Mouse (Mus musculus) neural tube, embryonic 14.5 days (tissue): Measurements from ENCODE around the gene Ttc13. TPM values are rescaled to one million over a fixed set of nuclear protein-coding genes. Genes with fewer than 3 reads are reported as not detected.

Experiments used
- ATAC-seq: fragments of 200-750 bp; cut with Nextera tagmentation; 2 replicates; pipeline ENCODE4 v1.8.0; 2017; ENCODE audit warnings: low read depth, mild to moderate bottlenecking, moderate TSS enrichment, moderate library complexity
- H3K27ac ChIP-seq: fragments of 300-500 bp; sonication (generic); 2 replicates; pipeline ENCODE4 v1.5.1; 2014; ENCODE audit warnings: low read depth, mild to moderate bottlenecking, control low read depth, low read length, moderate library complexity, mixed read lengths
- H3K27me3 ChIP-seq: fragments of 300-500 bp; sonication (generic); 2 replicates; pipeline ENCODE4 v1.6.1; 2014; ENCODE audit warnings: low read length; ENCODE audit not compliant: control insufficient read depth, insufficient read depth
- H3K36me3 ChIP-seq: fragments of 300-500 bp; sonication (generic); 2 replicates; pipeline ENCODE4 v1.6.1; 2014; ENCODE audit warnings: low read length, mixed read lengths; ENCODE audit not compliant: control insufficient read depth, insufficient read depth
- H3K4me1 ChIP-seq: fragments of 300-500 bp; sonication (generic); 2 replicates; pipeline ENCODE4 v1.6.1; 2014; ENCODE audit warnings: low read length; ENCODE audit not compliant: control insufficient read depth, insufficient read depth
- H3K4me2 ChIP-seq: fragments of 300-500 bp; sonication (generic); 2 replicates; pipeline ENCODE4 v1.6.1; 2014; ENCODE audit warnings: mild to moderate bottlenecking, low read depth, low read length, control low read depth
- H3K4me3 ChIP-seq: fragments of 300-500 bp; sonication (generic); 2 replicates; pipeline ENCODE4 v1.5.1; 2014; ENCODE audit warnings: low read depth, low read length, control low read depth, mixed read lengths
- H3K9ac ChIP-seq: fragments of 300-500 bp; sonication (generic); replicated peaks from 2 replicates; pipeline ENCODE4 v1.6.1; 2014; ENCODE audit warnings: low read depth, mild to moderate bottlenecking, control low read depth, low read length, mixed read lengths
- H3K9me3 ChIP-seq: fragments of 300-500 bp; sonication (generic); 2 replicates; pipeline ENCODE4 v1.6.1; 2016; ENCODE audit warnings: low read length; ENCODE audit not compliant: control insufficient read depth
- WGBS: fragments of 180-500 bp; shearing (Covaris S2); extraction: QIAGEN DNeasy Blood & Tissue Kit; methylation state at CpG from one replicate; pipeline ENCODE4 v1.1.7; 2014; 5-methylcytosine and 5-hydroxymethylcytosine counted together
- polyA plus RNA-seq: library from polyadenylated mRNA; unstranded; fragments of >200 nt; fragmentation: Nextera tagmentation; extraction: Ambion mirVana; gene quantifications from 2 replicates; pipeline ENCODE4 v1.2.1, GENCODE M21; 2014

The Ttc13 gene
- polyA plus RNA-seq, 1 experiment from 2014 or later, result 70.9 TPM

DNA sequence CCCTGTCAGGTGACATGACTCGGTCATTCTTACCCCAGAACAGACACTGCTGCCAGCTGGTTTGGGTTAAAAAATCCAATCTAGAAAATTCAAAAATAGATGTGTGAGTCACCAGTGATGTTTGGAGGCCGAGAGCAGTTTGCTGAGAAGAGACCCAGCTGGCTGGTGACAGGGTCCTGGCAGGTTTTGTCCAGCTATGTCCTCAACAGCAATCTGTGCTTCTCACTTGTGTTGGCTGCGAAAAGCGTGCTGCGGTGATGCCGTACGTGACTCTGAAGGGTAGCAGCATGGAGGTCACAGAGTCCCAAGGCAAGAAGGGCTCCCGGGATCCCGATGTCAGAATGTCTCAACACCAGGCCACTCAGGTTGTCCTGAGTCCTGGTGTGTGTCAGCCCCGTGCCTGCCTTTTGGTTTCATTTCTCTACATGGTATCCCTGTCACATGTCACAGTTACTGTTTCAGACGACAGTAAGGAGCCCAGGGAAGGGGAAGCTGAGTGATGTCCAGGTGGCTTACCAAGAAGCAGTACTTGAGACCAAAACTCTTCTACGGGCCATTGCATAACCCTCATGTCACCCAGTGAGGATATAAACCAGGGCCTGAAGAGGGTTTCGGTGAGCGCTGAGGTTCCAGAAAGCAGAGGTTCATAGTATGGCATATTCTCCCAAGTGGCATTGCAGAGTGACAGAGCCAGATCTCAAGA, 88.6 kb downstream of the Ttc13 start:
- ATAC-seq, result no peak
- H3K9ac ChIP-seq, result no peak overlapping the region
- no peak overlapping the region for H3K27ac ChIP-seq
- H3K4me3 ChIP-seq, result no peak overlapping the region
- H3K9me3 ChIP-seq, result no peaks in the 10 kb centered on the region
- H3K27me3 ChIP-seq, result no peaks in the 10 kb centered on the region
- H3K4me1 ChIP-seq, result no peaks in the 10 kb centered on the region
- H3K36me3 ChIP-seq, result peaks cover 20% of the 10 kb centered on the region
- H3K4me2 ChIP-seq, result no peak overlapping the region
- 89% methylated on average over 14 of the region's 14 CpGs for WGBS

DNA sequence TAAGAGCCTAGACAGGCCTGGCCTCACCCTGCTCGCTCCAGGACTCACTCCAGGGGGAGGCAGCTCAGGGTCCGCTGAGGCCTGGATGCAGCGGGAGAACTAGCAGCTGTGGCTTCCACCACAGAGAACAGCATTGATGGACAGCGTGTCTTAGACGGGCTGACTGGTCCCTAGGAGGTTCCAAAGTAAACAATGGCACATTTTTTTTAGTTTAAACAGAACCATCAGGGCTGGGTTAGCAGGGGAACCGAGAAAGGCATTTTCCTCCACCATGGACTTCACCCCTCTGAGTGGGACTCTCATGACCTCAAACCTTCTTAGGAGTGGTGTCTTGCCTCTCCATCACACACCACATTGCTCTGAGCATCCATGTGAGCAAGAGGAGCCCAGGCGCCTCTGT, 89.8 kb downstream of the Ttc13 start:
- Histone ChIP-seq H3K4me2 (no peak overlapping the region), H3K9ac (no peak overlapping the region), H3K4me3 (no peak overlapping the region), H3K4me1 (no peaks in the 10 kb centered on the region), H3K27ac (no peak overlapping the region), H3K36me3 (peaks cover 9% of the 10 kb centered on the region), H3K27me3 (no peaks in the 10 kb centered on the region), H3K9me3 (no peaks in the 10 kb centered on the region)
- 50% methylated on average over 7 of the region's 7 CpGs for WGBS
- no peak for ATAC-seq

GRCm38 (mm10) chr8:124630891-124631290, 90.9 kb downstream of the Ttc13 start:
- H3K27ac ChIP-seq, result peak overlapping the region; percentile 6; the same call in 1 of the 2 replicates
- no peaks in the 10 kb centered on the region for H3K9me3 ChIP-seq
- 79% methylated on average over 4 of the region's 4 CpGs for WGBS
- no peak overlapping the region for H3K4me3 ChIP-seq
- no peaks in the 10 kb centered on the region for H3K27me3 ChIP-seq
- H3K9ac ChIP-seq, result no peak overlapping the region
- ATAC-seq, result no peak
- H3K4me2 ChIP-seq, result no peak overlapping the region
- H3K36me3 ChIP-seq, result no peaks in the 10 kb centered on the region
- no peaks in the 10 kb centered on the region for H3K4me1 ChIP-seq

DNA sequence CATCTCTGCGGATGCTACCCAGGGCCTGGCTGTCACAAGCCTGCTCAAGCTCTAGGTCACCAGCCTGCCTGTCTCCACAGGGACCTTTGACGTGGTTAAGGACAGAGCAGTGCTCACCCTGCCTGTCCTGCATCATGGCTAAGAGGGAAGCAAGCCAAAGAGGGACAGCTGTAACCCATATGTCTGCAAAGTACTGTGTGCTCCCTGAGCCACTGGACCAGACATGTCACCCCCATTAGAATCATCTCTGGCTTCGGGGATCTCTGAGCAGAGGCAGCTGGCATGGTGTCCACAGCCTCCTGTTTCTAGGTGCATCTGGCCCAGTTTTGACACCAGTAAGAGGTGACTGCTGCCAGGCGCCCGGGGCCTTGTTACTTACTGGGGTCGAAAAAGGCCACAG, 91.3 kb downstream of the Ttc13 start:
- no peaks in the 10 kb centered on the region for H3K27me3 ChIP-seq
- H3K4me2 ChIP-seq, result no peak overlapping the region
- H3K9ac ChIP-seq, result no peak overlapping the region
- 75% methylated on average over 6 of the region's 6 CpGs for WGBS
- no peak overlapping the region for H3K4me3 ChIP-seq
- H3K27ac ChIP-seq, result no peak overlapping the region
- H3K36me3 ChIP-seq, result no peaks in the 10 kb centered on the region
- H3K9me3 ChIP-seq, result no peaks in the 10 kb centered on the region
- H3K4me1 ChIP-seq, result no peaks in the 10 kb centered on the region
- ATAC-seq, result no peak

- no peak overlapping the region for H3K27ac ChIP-seq
- H3K4me2 ChIP-seq, result no peak overlapping the region
- 89% methylated on average over 9 of the region's 9 CpGs for WGBS
- no peak overlapping the region for H3K4me3 ChIP-seq
- H3K9ac ChIP-seq, result no peak overlapping the region
- H3K27me3 ChIP-seq, result no peaks in the 10 kb centered on the region
- no peaks in the 10 kb centered on the region for H3K36me3 ChIP-seq
- H3K9me3 ChIP-seq, result no peaks in the 10 kb centered on the region
- no peaks in the 10 kb centered on the region for H3K4me1 ChIP-seq
- ATAC-seq, result no peak
Observed at GRCm38 (mm10) chr8:124626251-124626650, 95.5 kb downstream of the Ttc13 start.

Other genes starting within 250 kb of the Ttc13 start
- gene Cog2, start 201.2 kb downstream of the Ttc13 start, polyA plus RNA-seq, result 32.3 and 37.7 TPM in 2 replicates
- gene Agt, start 152.3 kb downstream of the Ttc13 start, polyA plus RNA-seq, result 0.63 and 1.5 TPM in 2 replicates
- 0.26 and 0.36 TPM in 2 replicates for gene Capn9, start 145.9 kb downstream of the Ttc13 start, polyA plus RNA-seq
- gene 2310022B05Rik, start 58.6 kb downstream of the Ttc13 start, polyA plus RNA-seq, result 21.9 and 25.2 TPM in 2 replicates
- 38.0 and 39.3 TPM in 2 replicates for gene Arv1, start 156 bp upstream of the Ttc13 start, polyA plus RNA-seq
- 0.91 and 7.0 TPM in 2 replicates for gene Fam89a, start 29.8 kb upstream of the Ttc13 start, polyA plus RNA-seq
- gene Trim67, start 71.1 kb upstream of the Ttc13 start, polyA plus RNA-seq, result 36.7 and 42.7 TPM in 2 replicates
- gene Gnpat, start 141.1 kb upstream of the Ttc13 start, polyA plus RNA-seq, result 75.2 and 85.6 TPM in 2 replicates
- 16.2 and 19.7 TPM in 2 replicates for gene 2810004N23Rik, start 141.1 kb upstream of the Ttc13 start, polyA plus RNA-seq
- gene Exoc8, start 175.7 kb upstream of the Ttc13 start, polyA plus RNA-seq, result 11.7 and 12.8 TPM in 2 replicates
- gene Sprtn, start 175.9 kb upstream of the Ttc13 start, polyA plus RNA-seq, result 6.7 and 8.1 TPM in 2 replicates
- 22.6 and 25.7 TPM in 2 replicates for gene Egln1, start 227.3 kb upstream of the Ttc13 start, polyA plus RNA-seq